37 mouse cellular contexts compared by ENCODE assay signal in genomic region chr8:111686881-111687280, GRCm38 (mm10). TPM values are rescaled to one million over a fixed set of nuclear protein-coding genes. Genes with fewer than 3 reads are reported as not detected.
DNase-seq lines count a peak whose midpoint lies in the region; ATAC-seq lines count a peak whose summit lies in the region.
"Had no signal": no experiment of that assay in that cellular context is flagged by ENCODE, and none has a peak within 500 bp of the region (broad histone marks: within the 10 kb centered on the region; RNA-seq: fewer than 3 reads in every experiment).

No protein-coding gene starts in this region.

- no peaks in the 10 kb centered on the region for H3K36me3 ChIP-seq in embryonic facial prominence, embryonic 11.5 days (replicated peaks; ENCODE audit: control insufficient read depth, insufficient read depth, low read depth, low read length)
- H3K36me3 ChIP-seq in embryonic facial prominence, embryonic 10.5 days (replicated peaks): no peaks in the 10 kb centered on the region
- H3K36me3 ChIP-seq in liver, embryonic 13.5 days: no peaks in the 10 kb centered on the region
- H3K36me3 ChIP-seq: embryonic facial prominence, embryonic 12.5 days; forebrain, embryonic 10.5 days; forebrain, embryonic 15.5 days; limb, embryonic 15.5 days; liver, embryonic 15.5 days had no signal

- ATAC-seq in embryonic facial prominence, embryonic 11.5 days (replicated peaks; ENCODE audit: insufficient number of reproducible peaks, low FRiP score, low TSS enrichment, low read depth): 0 out of 2 replicates have a peak, but pooled peaks have one; percentile 48
- ATAC-seq in liver, embryonic 13.5 days (ENCODE audit: low read depth): peak; percentile 31; the same call in 1 of the 2 replicates
- 0 out of 2 replicates have a peak, but pooled peaks have one; percentile 18 for ATAC-seq in neutrophil, adult 5-6 weeks (ENCODE audit: extremely low read depth, insufficient number of reproducible peaks, low FRiP score, poor library complexity, severe bottlenecking)
- ATAC-seq in erythroid progenitor cell, adult 5-6 weeks (replicated peaks; ENCODE audit: low FRiP score, poor library complexity, severe bottlenecking): no peak
- ATAC-seq in cerebellum, adult (ENCODE audit: insufficient number of reproducible peaks, low FRiP score, low TSS enrichment): no peak
- ATAC-seq: forebrain, embryonic 15.5 days; hindbrain, embryonic 16.5 days had no signal

- H3K4me3 ChIP-seq in embryonic facial prominence, embryonic 11.5 days (ENCODE audit: low read depth, low read length): no peak overlapping the region
- H3K4me3 ChIP-seq in embryonic facial prominence, embryonic 10.5 days: no peak overlapping the region
- no peak overlapping the region for H3K4me3 ChIP-seq in liver, embryonic 13.5 days (replicated peaks)
- H3K4me3 ChIP-seq: embryonic facial prominence, embryonic 12.5 days; forebrain, embryonic 10.5 days; forebrain, embryonic 15.5 days; limb, embryonic 15.5 days; liver, embryonic 15.5 days had no signal

- no peaks in the 10 kb centered on the region for H3K4me1 ChIP-seq in embryonic facial prominence, embryonic 11.5 days (ENCODE audit: control insufficient read depth, insufficient read depth, low read length)
- H3K4me1 ChIP-seq in embryonic facial prominence, embryonic 10.5 days: no peaks in the 10 kb centered on the region
- H3K4me1 ChIP-seq in liver, embryonic 13.5 days (replicated peaks): no peaks in the 10 kb centered on the region
- H3K4me1 ChIP-seq: embryonic facial prominence, embryonic 12.5 days; forebrain, embryonic 10.5 days; forebrain, embryonic 15.5 days; limb, embryonic 15.5 days; liver, embryonic 15.5 days had no signal

- no peak overlapping the region for H3K9ac ChIP-seq in embryonic facial prominence, embryonic 11.5 days (replicated peaks; ENCODE audit: low read length)
- H3K9ac ChIP-seq in liver, embryonic 13.5 days: no peak overlapping the region
- H3K9ac ChIP-seq: embryonic facial prominence, embryonic 12.5 days; forebrain, embryonic 15.5 days; limb, embryonic 15.5 days; liver, embryonic 15.5 days; lung, embryonic 14.5 days had no signal

- H3K27me3 ChIP-seq in embryonic facial prominence, embryonic 11.5 days (ENCODE audit: control insufficient read depth, insufficient read depth, low read length): no peaks in the 10 kb centered on the region
- no peaks in the 10 kb centered on the region for H3K27me3 ChIP-seq in embryonic facial prominence, embryonic 10.5 days (replicated peaks; ENCODE audit: low read depth, poor library complexity, severe bottlenecking)
- peaks cover 12% of the 10 kb centered on the region; the same call in 1 of the 2 replicates for H3K27me3 ChIP-seq in liver, embryonic 13.5 days
- H3K27me3 ChIP-seq: embryonic facial prominence, embryonic 12.5 days; forebrain, embryonic 15.5 days; limb, embryonic 15.5 days had no signal

- DNase-seq in embryonic facial prominence, embryonic 11.5 days (ENCODE audit: low spot score): no peak
- DNase-seq in embryonic facial prominence, embryonic 10.5 days (ENCODE audit: low spot score): no peak
- DNase-seq in liver, embryonic 13.5 days: no peak
- no peak for DNase-seq in liver
- DNase-seq: adrenal gland, postnatal 36 days; cerebellum, adult 2 months; cerebellum, postnatal 14 days; gastrocnemius, postnatal 10 days; kidney, postnatal 4 days; layer of hippocampus, postnatal 36 days; left cerebral cortex, postnatal 4 days; lung, embryonic 14.5 days; lung, postnatal 14 days; midbrain, embryonic 14.5 days; retina, postnatal 1 day; right cerebral cortex, postnatal 25 days; spleen, adult 18-20 months; thymus, postnatal 14 days had no signal

- WGBS in embryonic facial prominence, embryonic 11.5 days: 78% methylated on average over 13 of the region's 13 CpGs
- WGBS in embryonic facial prominence, embryonic 10.5 days: 84% methylated on average over 13 of the region's 13 CpGs
- 64% methylated on average over 13 of the region's 13 CpGs for WGBS in liver, embryonic 13.5 days (ENCODE audit: insufficient replicate concordance)

- no peak overlapping the region for H3K27ac ChIP-seq in embryonic facial prominence, embryonic 11.5 days (replicated peaks; ENCODE audit: low read depth, low read length)
- H3K27ac ChIP-seq in embryonic facial prominence, embryonic 10.5 days (replicated peaks): no peak overlapping the region
- H3K27ac ChIP-seq in liver, embryonic 13.5 days: no peak overlapping the region
- H3K27ac ChIP-seq: embryonic facial prominence, embryonic 12.5 days; forebrain, embryonic 10.5 days; forebrain, embryonic 15.5 days; limb, embryonic 15.5 days; liver, embryonic 15.5 days had no signal

- H3K9me3 ChIP-seq in embryonic facial prominence, embryonic 11.5 days (replicated peaks; ENCODE audit: control insufficient read depth, low read length): no peaks in the 10 kb centered on the region
- no peaks in the 10 kb centered on the region for H3K9me3 ChIP-seq in embryonic facial prominence, embryonic 10.5 days
- H3K9me3 ChIP-seq in liver, embryonic 13.5 days (replicated peaks): no peaks in the 10 kb centered on the region
- H3K9me3 ChIP-seq: embryonic facial prominence, embryonic 12.5 days; forebrain, embryonic 10.5 days; forebrain, embryonic 15.5 days; limb, embryonic 15.5 days; liver, embryonic 15.5 days had no signal

- no peak overlapping the region for H3K4me2 ChIP-seq in embryonic facial prominence, embryonic 11.5 days (ENCODE audit: low read depth, low read length)
- H3K4me2 ChIP-seq in liver, embryonic 13.5 days: no peak overlapping the region
- H3K4me2 ChIP-seq: embryonic facial prominence, embryonic 12.5 days; forebrain, embryonic 15.5 days; limb, embryonic 15.5 days; liver, embryonic 15.5 days; lung, embryonic 14.5 days had no signal

RNA-seq across cellular contexts. Expression of gene Ctrb1, which starts 3.9 kb away (rescaled TPM):
- polyA plus RNA-seq in embryonic facial prominence, embryonic 11.5 days (2014; fragmentation: Nextera tagmentation; extraction: Ambion mirVana): not detected in 2 replicates
- polyA plus RNA-seq in embryonic facial prominence, embryonic 10.5 days (2016; fragmentation: Nextera tagmentation; extraction: Ambion mirVana): not detected in 2 replicates
- polyA plus RNA-seq in liver, embryonic 13.5 days (2015; fragmentation: Nextera tagmentation; extraction: Ambion mirVana): 1.5 and 2.9 TPM in 2 replicates
- not detected in 2 replicates for total RNA-seq in neutrophil, adult 5-6 weeks (2017)
- total RNA-seq in erythroid progenitor cell, adult 5-6 weeks (2015; ENCODE audit: low replicate concordance): not detected in 2 replicates
- total RNA-seq in erythroid progenitor cell, adult 5-6 weeks (2017; ENCODE audit: low replicate concordance): not detected in 2 replicates
- total RNA-seq: adrenal gland, adult 18-20 months; CH12.LX; gastrocnemius, postnatal 10 days; heart, adult 8-10 months; heart, postnatal 25 days; layer of hippocampus, adult 8-10 months; layer of hippocampus, postnatal 36 days; left cerebral cortex, postnatal 4 days; monocyte, adult 5-6 weeks had no signal
- polyA plus RNA-seq: embryonic facial prominence, embryonic 12.5 days; forebrain, embryonic 10.5 days; forebrain, embryonic 15.5 days; heart, embryonic 14.5 days; hindbrain, embryonic 11.5 days; hindbrain, embryonic 16.5 days; kidney, embryonic 16.5 days; lung, embryonic 14.5 days; midbrain, embryonic 14.5 days; neural tube, embryonic 14.5 days had no signal

RNA-seq across cellular contexts. Expression of gene Zfp1, which starts 43.7 kb away (rescaled TPM):
- 25.4 and 26.9 TPM in 2 replicates for polyA plus RNA-seq in embryonic facial prominence, embryonic 11.5 days (2014; fragmentation: Nextera tagmentation; extraction: Ambion mirVana)
- 20.2 and 20.9 TPM in 2 replicates for polyA plus RNA-seq in embryonic facial prominence, embryonic 10.5 days (2016; fragmentation: Nextera tagmentation; extraction: Ambion mirVana)
- polyA plus RNA-seq in liver, embryonic 13.5 days (2015; fragmentation: Nextera tagmentation; extraction: Ambion mirVana): 5.7 and 6.0 TPM in 2 replicates
- total RNA-seq in neutrophil, adult 5-6 weeks (2017): 26.1 and 27.6 TPM in 2 replicates
- 3.6 and 11.3 TPM in 2 replicates for total RNA-seq in erythroid progenitor cell, adult 5-6 weeks (2015; ENCODE audit: low replicate concordance)
- total RNA-seq in erythroid progenitor cell, adult 5-6 weeks (2017; ENCODE audit: low replicate concordance): 2.1 TPM in 1 of 2 replicates, not detected in the other

RNA-seq across cellular contexts. Expression of gene Ldhd, which starts 56.7 kb away (rescaled TPM):
- polyA plus RNA-seq in embryonic facial prominence, embryonic 11.5 days (2014; fragmentation: Nextera tagmentation; extraction: Ambion mirVana): 0.24 TPM in 1 of 2 replicates, not detected in the other
- 0.23 and 0.25 TPM in 2 replicates for polyA plus RNA-seq in embryonic facial prominence, embryonic 10.5 days (2016; fragmentation: Nextera tagmentation; extraction: Ambion mirVana)
- polyA plus RNA-seq in liver, embryonic 13.5 days (2015; fragmentation: Nextera tagmentation; extraction: Ambion mirVana): 0.10 and 0.13 TPM in 2 replicates
- total RNA-seq in neutrophil, adult 5-6 weeks (2017): 0.74 TPM in 1 of 2 replicates, not detected in the other
- total RNA-seq in erythroid progenitor cell, adult 5-6 weeks (2015; ENCODE audit: low replicate concordance): not detected in 2 replicates
- total RNA-seq in erythroid progenitor cell, adult 5-6 weeks (2017; ENCODE audit: low replicate concordance): 0.15 TPM in 1 of 2 replicates, not detected in the other
- total RNA-seq: monocyte, adult 5-6 weeks had no signal
- polyA plus RNA-seq: forebrain, embryonic 10.5 days had no signal

RNA-seq across cellular contexts. Expression of gene Bcar1, which starts 56.7 kb away (rescaled TPM):
- polyA plus RNA-seq in embryonic facial prominence, embryonic 11.5 days (2014; fragmentation: Nextera tagmentation; extraction: Ambion mirVana): 30.9 and 36.5 TPM in 2 replicates
- 61.1 and 62.4 TPM in 2 replicates for polyA plus RNA-seq in embryonic facial prominence, embryonic 10.5 days (2016; fragmentation: Nextera tagmentation; extraction: Ambion mirVana)
- polyA plus RNA-seq in liver, embryonic 13.5 days (2015; fragmentation: Nextera tagmentation; extraction: Ambion mirVana): 5.6 and 6.3 TPM in 2 replicates
- 0.23 TPM in 1 of 2 replicates, not detected in the other for total RNA-seq in neutrophil, adult 5-6 weeks (2017)
- not detected in 2 replicates for total RNA-seq in erythroid progenitor cell, adult 5-6 weeks (2015; ENCODE audit: low replicate concordance)
- 0.64 TPM in 1 of 2 replicates, not detected in the other for total RNA-seq in erythroid progenitor cell, adult 5-6 weeks (2017; ENCODE audit: low replicate concordance)
- total RNA-seq: monocyte, adult 5-6 weeks had no signal

Comparison
In these comparisons a context has a peak if more than half of its experiments do, and no peak if none do; other contexts are left out.
1. ATAC-seq: peak in embryonic facial prominence, embryonic 11.5 days (single experiment), liver, embryonic 13.5 days (single experiment) and neutrophil, adult 5-6 weeks (single experiment); none in erythroid progenitor cell, adult 5-6 weeks (single experiment) and cerebellum, adult (single experiment).